Mouse (Mus musculus) testis, adult 2 months (tissue): Measurements from ENCODE around the gene Olfr243.
"Not testable (repeated sequence)": the region's sequence is repeated elsewhere in the genome, so short reads cannot be mapped to it uniquely, and the experiment has no call there.

ENCODE experiments used
- CTCF ChIP-seq: fragments of 200-500 bp; IDR thresholded peaks from 2 replicates; pipeline ENCODE4 v1.5.1; 2012; ENCODE audit warnings: low read depth, mild to moderate bottlenecking, inconsistent platforms, low read length, moderate library complexity; ENCODE audit not compliant: control insufficient read depth, insufficient read depth, insufficient replicate concordance
- POLR2A ChIP-seq: fragments of 200-500 bp; IDR thresholded peaks from 2 replicates; pipeline ENCODE4 v1.6.1; 2012; ENCODE audit warnings: low read depth, mild to moderate bottlenecking, inconsistent platforms, low read length, moderate library complexity; ENCODE audit not compliant: control insufficient read depth

- not testable (repeated sequence) for TF ChIP-seq POLR2A, CTCF
These were observed 47.7 kb downstream of the Olfr243 start for GRCm38 (mm10) chr7:103762212-103762611.
